Mouse (Mus musculus) midbrain, embryonic 15.5 days (tissue): ENCODE results near the gene Xrcc2. TPM values are rescaled to one million over a fixed set of nuclear protein-coding genes. Genes with fewer than 3 reads are reported as not detected.

Experiments used
- ATAC-seq: fragments of 200-750 bp; cut with Nextera tagmentation; replicated peaks from 2 replicates; pipeline ENCODE4 v1.8.0; 2017; ENCODE audit warnings: moderate TSS enrichment
- H3K27ac ChIP-seq: fragments of 300-500 bp; sonication (generic); 2 replicates; pipeline ENCODE4 v1.5.1; 2015; ENCODE audit warnings: mild to moderate bottlenecking, inconsistent platforms
- H3K27me3 ChIP-seq: fragments of 300-500 bp; sonication (generic); replicated peaks from 2 replicates; pipeline ENCODE4 v1.6.1; 2015; ENCODE audit warnings: inconsistent platforms
- H3K36me3 ChIP-seq: fragments of 300-500 bp; sonication (generic); replicated peaks from 2 replicates; pipeline ENCODE4 v1.6.1; 2015; ENCODE audit warnings: inconsistent platforms
- H3K4me1 ChIP-seq: fragments of 300-500 bp; sonication (generic); 2 replicates; pipeline ENCODE4 v1.6.1; 2015; ENCODE audit warnings: inconsistent platforms
- H3K4me2 ChIP-seq: fragments of 300-500 bp; sonication (generic); 2 replicates; pipeline ENCODE4 v1.6.1; 2015; ENCODE audit warnings: inconsistent platforms, mild to moderate bottlenecking, moderate library complexity
- H3K4me3 ChIP-seq: fragments of 300-500 bp; sonication (generic); 2 replicates; pipeline ENCODE4 v1.5.1; 2015; ENCODE audit warnings: mild to moderate bottlenecking, inconsistent platforms
- H3K9ac ChIP-seq: fragments of 300-500 bp; sonication (generic); 2 replicates; pipeline ENCODE4 v1.6.1; 2015; ENCODE audit warnings: mild to moderate bottlenecking, inconsistent platforms
- H3K9me3 ChIP-seq: fragments of 300-500 bp; sonication (generic); 2 replicates; pipeline ENCODE4 v1.6.1; 2016; ENCODE audit warnings: inconsistent platforms
- WGBS: fragments of 180-500 bp; shearing (Covaris S2); methylation state at CpG from one replicate; pipeline ENCODE4 v1.1.7; 2015; ENCODE audit warnings: mixed read lengths; 5-methylcytosine and 5-hydroxymethylcytosine counted together
- polyA plus RNA-seq: library from polyadenylated mRNA; unstranded; fragments of >200 nt; fragmentation: Nextera tagmentation; extraction: Ambion mirVana; gene quantifications from 2 replicates; pipeline ENCODE4 v1.2.1, GENCODE M21; 2015

Xrcc2 gene
- polyA plus RNA-seq, 1 experiment from 2014 or later: 5.1 TPM

DNA sequence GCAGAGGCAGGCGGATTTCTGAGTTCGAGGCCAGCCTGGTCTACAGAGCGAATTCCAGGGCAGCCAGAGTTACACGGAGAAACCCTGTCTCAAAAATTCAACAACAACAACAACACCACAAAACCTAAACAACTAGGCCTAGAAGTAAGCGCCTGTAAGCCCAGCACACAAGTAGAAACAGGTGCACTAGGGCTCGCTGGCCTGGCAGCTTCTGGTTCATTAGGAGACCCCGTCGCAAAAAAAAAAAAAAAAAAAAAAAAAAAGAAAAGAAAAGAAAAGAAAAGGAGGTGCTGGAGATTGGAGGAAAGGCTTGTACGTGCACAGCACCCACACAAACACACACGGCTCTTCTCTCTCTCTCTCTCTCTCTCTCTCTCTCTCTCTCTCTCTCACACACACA lies 40.1 kb downstream of the Xrcc2 start:
- peaks cover 4% of the 10 kb centered on the region for H3K4me1 ChIP-seq
- ATAC-seq: no peak
- no peak overlapping the region for H3K4me3 ChIP-seq
- H3K4me2 ChIP-seq: no peak overlapping the region
- H3K9ac ChIP-seq: no peak overlapping the region
- no peaks in the 10 kb centered on the region for H3K36me3 ChIP-seq
- no peaks in the 10 kb centered on the region for H3K27me3 ChIP-seq
- H3K27ac ChIP-seq: no peak overlapping the region
- 69% methylated on average over 10 of the region's 10 CpGs for WGBS
- H3K9me3 ChIP-seq: no peaks in the 10 kb centered on the region

DNA sequence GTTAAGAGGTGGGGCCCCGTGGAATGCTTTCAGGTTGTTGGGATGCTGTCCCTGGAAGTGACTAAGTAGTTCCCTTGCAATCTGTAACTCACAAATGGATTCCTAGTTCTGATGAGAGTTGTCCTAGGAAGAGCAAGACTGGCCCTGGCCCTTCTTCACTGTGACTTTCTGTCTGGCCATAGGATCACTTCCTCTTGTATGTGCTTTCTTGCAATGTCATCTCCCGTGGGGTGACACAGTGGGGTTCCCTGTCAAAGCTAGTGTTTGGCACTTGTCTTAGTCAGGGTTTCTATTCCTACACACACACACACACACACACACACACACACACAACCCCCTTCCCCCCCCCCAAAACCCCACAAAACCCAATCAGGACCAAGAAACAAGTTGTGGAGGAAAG lies 42.5 kb downstream of the Xrcc2 start:
- no peak overlapping the region for H3K27ac ChIP-seq
- ATAC-seq: no peak
- no peak overlapping the region for H3K4me2 ChIP-seq
- no peaks in the 10 kb centered on the region for H3K9me3 ChIP-seq
- H3K9ac ChIP-seq: no peak overlapping the region
- peaks cover 4% of the 10 kb centered on the region for H3K4me1 ChIP-seq
- no peak overlapping the region for H3K4me3 ChIP-seq
- no peaks in the 10 kb centered on the region for H3K36me3 ChIP-seq
- H3K27me3 ChIP-seq: no peaks in the 10 kb centered on the region
- WGBS: 86% methylated on average over 2 of the region's 2 CpGs

DNA sequence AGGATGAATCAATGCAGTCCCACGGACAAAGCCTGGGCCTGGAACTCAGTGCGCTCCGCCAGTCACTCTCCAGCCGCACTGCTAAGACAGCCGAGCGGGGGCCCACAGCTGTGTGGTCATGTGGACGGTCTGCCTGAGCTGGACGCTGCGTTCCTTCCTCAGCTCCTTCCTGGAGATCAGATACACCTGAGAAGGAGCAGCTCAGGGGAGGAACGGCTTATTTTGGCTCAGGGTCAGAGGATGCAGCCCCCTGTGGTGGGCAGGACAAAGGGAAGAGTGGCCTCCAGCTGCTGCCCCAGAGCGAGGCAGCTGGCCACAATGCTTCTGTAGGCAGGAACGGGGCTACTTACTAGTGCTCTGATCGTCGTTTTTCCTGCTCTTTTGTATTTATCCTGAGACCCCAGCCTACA lies 51.0 kb downstream of the Xrcc2 start:
- no peak for ATAC-seq
- peak overlapping the region; percentile 16 for H3K4me3 ChIP-seq
- no peaks in the 10 kb centered on the region for H3K27me3 ChIP-seq
- no peaks in the 10 kb centered on the region for H3K36me3 ChIP-seq
- peak overlapping the region; percentile 21 for H3K9ac ChIP-seq
- WGBS: 6% methylated on average over 14 of the region's 14 CpGs
- peaks cover 11% of the 10 kb centered on the region for H3K4me1 ChIP-seq
- peak overlapping the region; percentile 46 for H3K4me2 ChIP-seq
- no peaks in the 10 kb centered on the region for H3K9me3 ChIP-seq
- no peak overlapping the region for H3K27ac ChIP-seq

DNA sequence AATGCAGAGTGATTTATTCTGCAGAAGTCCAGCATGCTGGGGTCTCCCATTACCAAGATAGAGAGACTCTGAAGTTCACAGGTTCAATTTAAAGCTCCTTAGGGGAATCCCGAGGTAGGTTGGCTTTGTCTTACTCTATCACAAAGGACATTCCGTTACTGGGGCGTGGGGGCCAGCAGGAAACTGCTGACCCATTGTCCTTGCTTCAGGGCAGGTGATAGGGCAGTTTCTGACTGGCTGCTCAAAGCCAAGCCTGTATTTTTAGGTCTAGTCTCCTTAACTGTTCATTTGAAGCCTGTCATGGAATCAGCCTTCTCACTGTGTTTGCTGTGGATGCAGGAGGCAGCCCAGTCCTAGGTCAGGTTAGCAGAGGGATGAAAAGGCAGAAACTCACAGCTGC lies 52.2 kb downstream of the Xrcc2 start:
- Histone ChIP-seq H3K4me3 (no peak overlapping the region), H3K4me1 (peaks cover 11% of the 10 kb centered on the region), H3K27me3 (no peaks in the 10 kb centered on the region), H3K9ac (no peak overlapping the region), H3K9me3 (no peaks in the 10 kb centered on the region), H3K27ac (no peak overlapping the region), H3K4me2 (no peak overlapping the region), H3K36me3 (no peaks in the 10 kb centered on the region)
- 31% methylated on average over 3 of the region's 3 CpGs for WGBS
- no peak for ATAC-seq

DNA sequence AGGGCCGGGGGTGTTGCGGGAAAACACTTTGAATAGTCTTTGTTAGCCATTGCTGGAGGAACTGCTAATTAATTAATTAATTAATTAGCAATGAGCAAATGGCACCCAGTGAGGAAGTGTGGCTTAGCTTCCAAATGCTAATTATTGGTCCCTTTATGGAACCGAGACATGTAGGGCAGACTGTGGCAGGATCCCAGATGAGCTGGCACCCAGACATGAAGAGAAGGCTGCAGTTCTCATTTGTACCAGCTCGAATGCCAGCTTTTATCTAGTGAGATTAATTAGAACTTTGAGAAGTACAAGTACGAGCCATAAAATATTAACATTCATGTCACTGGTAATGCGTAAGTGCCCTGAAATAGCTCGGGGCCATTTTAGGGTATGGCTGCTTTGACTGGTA lies 53.2 kb downstream of the Xrcc2 start:
- 73% methylated on average over 7 of the region's 7 CpGs for WGBS
- H3K9ac ChIP-seq: no peak overlapping the region
- H3K4me1 ChIP-seq: peaks cover 11% of the 10 kb centered on the region
- no peak for ATAC-seq
- H3K4me2 ChIP-seq: no peak overlapping the region
- no peak overlapping the region for H3K4me3 ChIP-seq
- no peaks in the 10 kb centered on the region for H3K36me3 ChIP-seq
- no peaks in the 10 kb centered on the region for H3K27me3 ChIP-seq
- H3K9me3 ChIP-seq: no peaks in the 10 kb centered on the region
- H3K27ac ChIP-seq: no peak overlapping the region

DNA sequence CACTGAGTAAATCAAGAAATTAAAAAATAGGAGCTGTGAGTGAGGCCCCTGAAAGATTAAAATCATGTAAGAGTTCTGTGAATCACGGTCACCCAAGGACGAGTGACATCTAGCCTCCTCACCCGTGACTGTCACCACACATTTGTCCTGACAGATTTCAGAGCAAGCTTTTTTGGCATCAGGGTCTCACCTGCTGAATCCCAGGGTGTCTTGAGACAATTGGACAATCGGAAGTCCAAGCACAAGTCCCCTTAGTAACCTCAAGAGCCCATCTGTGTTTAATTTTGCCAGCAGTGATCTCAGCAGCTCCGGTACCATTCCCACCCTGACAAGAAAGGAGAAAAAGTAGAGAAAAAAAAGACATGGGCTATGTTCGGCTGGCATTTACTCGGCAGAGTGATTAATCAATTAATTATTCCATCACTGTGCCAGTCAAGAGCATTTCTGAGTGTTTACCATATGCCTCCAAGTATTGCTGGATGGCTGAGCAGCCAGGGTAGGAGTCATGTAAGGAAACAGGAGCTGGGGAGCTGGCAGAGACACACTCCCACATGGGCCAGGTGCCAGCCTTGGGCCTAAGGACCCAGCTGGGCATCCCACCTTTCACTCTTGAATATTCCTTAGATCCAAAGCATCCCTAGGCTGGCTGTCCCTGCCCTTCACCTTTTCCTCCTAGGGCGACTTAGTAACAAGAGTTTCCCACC lies 59.8 kb downstream of the Xrcc2 start:
- ATAC-seq: no peak
- no peaks in the 10 kb centered on the region for H3K27me3 ChIP-seq
- no peaks in the 10 kb centered on the region for H3K4me1 ChIP-seq
- H3K27ac ChIP-seq: no peak overlapping the region
- no peaks in the 10 kb centered on the region for H3K36me3 ChIP-seq
- no peak overlapping the region for H3K4me3 ChIP-seq
- 83% methylated on average over 8 of the region's 8 CpGs for WGBS
- no peak overlapping the region for H3K4me2 ChIP-seq
- no peaks in the 10 kb centered on the region for H3K9me3 ChIP-seq
- no peak overlapping the region for H3K9ac ChIP-seq

DNA sequence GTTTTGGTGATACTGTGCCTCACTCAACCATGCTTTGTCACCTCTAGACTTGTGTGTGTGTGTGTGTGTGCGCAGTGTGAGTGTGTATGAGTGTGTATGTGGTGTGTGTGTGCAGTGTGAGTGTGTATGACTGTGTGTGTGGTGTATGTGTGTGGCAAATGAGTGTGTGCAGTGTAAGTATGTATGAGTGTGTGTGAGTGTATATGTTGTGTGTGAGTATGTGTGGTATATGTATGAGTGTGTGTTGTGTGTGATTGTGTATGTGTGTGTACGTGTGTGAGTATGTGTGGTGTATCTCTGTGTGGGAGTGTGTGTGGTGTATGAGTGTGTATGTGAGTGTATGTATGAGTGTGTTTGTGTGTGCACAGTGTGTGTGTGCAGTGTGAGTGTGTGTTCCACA lies 61.1 kb downstream of the Xrcc2 start:
- WGBS: 93% methylated on average over 2 of the region's 2 CpGs
- no peak overlapping the region for H3K4me2 ChIP-seq
- H3K4me1 ChIP-seq: no peaks in the 10 kb centered on the region
- no peak for ATAC-seq
- H3K9ac ChIP-seq: no peak overlapping the region
- H3K27ac ChIP-seq: no peak overlapping the region
- H3K9me3 ChIP-seq: no peaks in the 10 kb centered on the region
- no peaks in the 10 kb centered on the region for H3K36me3 ChIP-seq
- H3K27me3 ChIP-seq: no peaks in the 10 kb centered on the region
- no peak overlapping the region for H3K4me3 ChIP-seq

DNA sequence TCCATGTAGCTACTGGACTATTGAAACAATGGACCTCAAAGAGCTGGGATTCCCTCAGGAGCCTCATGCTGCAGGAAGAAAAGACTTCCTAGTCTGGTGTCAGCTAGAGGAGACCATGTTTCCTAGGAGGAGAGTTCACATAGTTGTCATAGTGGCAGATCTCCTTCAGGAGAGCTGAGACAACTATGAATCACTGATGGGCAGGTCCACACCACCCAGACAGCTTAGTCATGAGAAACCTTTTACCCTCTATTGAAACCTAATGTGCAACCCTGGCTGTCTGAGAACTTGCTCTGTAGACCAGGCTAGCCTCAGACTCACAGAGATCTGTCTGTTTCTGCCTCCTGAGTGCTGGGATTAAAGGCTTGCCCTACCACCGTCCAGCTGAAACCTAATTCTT lies 62.9 kb downstream of the Xrcc2 start:
- no peak for ATAC-seq
- no peaks in the 10 kb centered on the region for H3K27me3 ChIP-seq
- no peak overlapping the region for H3K27ac ChIP-seq
- no peak overlapping the region for H3K4me2 ChIP-seq
- no peaks in the 10 kb centered on the region for H3K9me3 ChIP-seq
- no peaks in the 10 kb centered on the region for H3K4me1 ChIP-seq
- H3K36me3 ChIP-seq: no peaks in the 10 kb centered on the region
- WGBS: 88% methylated on average over 1 of the region's 1 CpGs
- no peak overlapping the region for H3K9ac ChIP-seq
- no peak overlapping the region for H3K4me3 ChIP-seq

Other genes starting within 250 kb of the Xrcc2 start
- gene Kmt2c, start 207.0 kb downstream of the Xrcc2 start, polyA plus RNA-seq: 20.4 and 20.8 TPM in 2 replicates
- gene Cct8l1, start 189.8 kb downstream of the Xrcc2 start, polyA plus RNA-seq: not detected in 2 replicates
- 31.7 and 35.1 TPM in 2 replicates for gene Actr3b, start 54.2 kb upstream of the Xrcc2 start, polyA plus RNA-seq
- 0.08 and 0.09 TPM in 2 replicates for gene Gm21663, start 236.6 kb upstream of the Xrcc2 start, polyA plus RNA-seq
- gene Gm21671, start 248.6 kb upstream of the Xrcc2 start, polyA plus RNA-seq: 0.12 and 0.27 TPM in 2 replicates